ENCODE assay signal across 8 mouse cellular contexts in genomic region chrX:48593721-48594098, GRCm38 (mm10). TPM values are rescaled to one million over a fixed set of nuclear protein-coding genes. Genes with fewer than 3 reads are reported as not detected.
DNase-seq lines count a peak whose midpoint lies in the region; ATAC-seq and TF ChIP-seq lines count a peak whose summit lies in the region.

No protein-coding gene starts in this region.

- peak overlapping the region; percentile 55 for H3K4me2 ChIP-seq in kidney, embryonic 16.5 days (replicated peaks; ENCODE audit: low read depth, low read length)
- H3K4me2 ChIP-seq in embryonic facial prominence, embryonic 11.5 days (ENCODE audit: low read depth, low read length): peak overlapping the region; percentile 30
- H3K4me2 ChIP-seq in intestine, embryonic 16.5 days (ENCODE audit: low read depth, low read length): peak overlapping the region; percentile 56
- H3K4me2 ChIP-seq in neural tube, embryonic 12.5 days (replicated peaks): peak overlapping the region; percentile 52

- WGBS in kidney, embryonic 16.5 days: 46% methylated on average over 6 of the region's 15 CpGs
- 32% methylated on average over 10 of the region's 15 CpGs for WGBS in embryonic facial prominence, embryonic 11.5 days
- 25% methylated on average over 13 of the region's 15 CpGs for WGBS in intestine, embryonic 16.5 days
- 20% methylated on average over 11 of the region's 15 CpGs for WGBS in neural tube, embryonic 12.5 days

- no peaks in the 10 kb centered on the region for H3K9me3 ChIP-seq in kidney, embryonic 16.5 days (ENCODE audit: low read length)
- no peaks in the 10 kb centered on the region for H3K9me3 ChIP-seq in ES-Bruce4 (replicated peaks; ENCODE audit: control insufficient read depth, insufficient read depth, low read length, poor library complexity, severe bottlenecking)
- H3K9me3 ChIP-seq in embryonic facial prominence, embryonic 11.5 days (replicated peaks; ENCODE audit: control insufficient read depth, low read length): no peaks in the 10 kb centered on the region
- H3K9me3 ChIP-seq in intestine, embryonic 16.5 days (ENCODE audit: control insufficient read depth, low read length): no peaks in the 10 kb centered on the region
- no peaks in the 10 kb centered on the region for H3K9me3 ChIP-seq in neural tube, embryonic 12.5 days

- no peaks in the 10 kb centered on the region for H3K27me3 ChIP-seq in kidney, embryonic 16.5 days (ENCODE audit: insufficient read depth, low read length)
- no peaks in the 10 kb centered on the region for H3K27me3 ChIP-seq in ES-Bruce4 (ENCODE audit: control insufficient read depth, insufficient read depth, low read length, poor library complexity, severe bottlenecking)
- H3K27me3 ChIP-seq in embryonic facial prominence, embryonic 11.5 days (ENCODE audit: control insufficient read depth, insufficient read depth, low read length): no peaks in the 10 kb centered on the region
- H3K27me3 ChIP-seq in intestine, embryonic 16.5 days (replicated peaks; ENCODE audit: control insufficient read depth, insufficient read depth, low read length): no peaks in the 10 kb centered on the region
- no peaks in the 10 kb centered on the region for H3K27me3 ChIP-seq in neural tube, embryonic 12.5 days (replicated peaks)

- no peak for TF ChIP-seq CTCF in ES-Bruce4 (IDR thresholded peaks at IDR 0.05; ENCODE audit: low read depth, low read length)

- TF ChIP-seq POLR2A in ES-Bruce4 (IDR thresholded peaks at IDR 0.05; ENCODE audit: insufficient read depth, low read length): no peak

- no peaks in the 10 kb centered on the region for H3K36me3 ChIP-seq in kidney, embryonic 16.5 days (ENCODE audit: insufficient read depth, low read length)
- H3K36me3 ChIP-seq in ES-Bruce4 (ENCODE audit: control insufficient read depth, insufficient read depth, low read length, poor library complexity, severe bottlenecking): peaks cover 10% of the 10 kb centered on the region
- H3K36me3 ChIP-seq in embryonic facial prominence, embryonic 11.5 days (replicated peaks; ENCODE audit: control insufficient read depth, insufficient read depth, low read depth, low read length): no peaks in the 10 kb centered on the region
- no peaks in the 10 kb centered on the region for H3K36me3 ChIP-seq in intestine, embryonic 16.5 days (ENCODE audit: control insufficient read depth, insufficient read depth, low read length)
- peaks cover 8% of the 10 kb centered on the region; the same call in 1 of the 2 replicates for H3K36me3 ChIP-seq in neural tube, embryonic 12.5 days

- peak; percentile 62 for ATAC-seq in kidney, embryonic 16.5 days (ENCODE audit: low FRiP score, low TSS enrichment)
- ATAC-seq in embryonic facial prominence, embryonic 11.5 days (replicated peaks; ENCODE audit: insufficient number of reproducible peaks, low FRiP score, low TSS enrichment, low read depth): no peak; the same call in 1 of the 2 replicates
- ATAC-seq in intestine, embryonic 16.5 days: peak; percentile 37; the same call in 1 of the 2 replicates
- ATAC-seq in neural tube, embryonic 12.5 days (ENCODE audit: low FRiP score, low read depth): peak; percentile 66
- ATAC-seq in inflammation-experienced regulatory T-cells, adult 6 months: no peak

- peak overlapping the region; percentile 80 for H3K9ac ChIP-seq in kidney, embryonic 16.5 days (replicated peaks; ENCODE audit: low read length)
- H3K9ac ChIP-seq in ES-Bruce4 (ENCODE audit: low read depth, poor library complexity, severe bottlenecking): peak overlapping the region; percentile 89
- H3K9ac ChIP-seq in embryonic facial prominence, embryonic 11.5 days (replicated peaks; ENCODE audit: low read length): peak overlapping the region; percentile 74
- H3K9ac ChIP-seq in intestine, embryonic 16.5 days (ENCODE audit: low read depth, low read length): peak overlapping the region; percentile 79
- peak overlapping the region; percentile 75 for H3K9ac ChIP-seq in neural tube, embryonic 12.5 days

- no peak for DNase-seq in kidney, postnatal 4 days
- DNase-seq in embryonic facial prominence, embryonic 11.5 days (ENCODE audit: low spot score): no peak
- no peak for DNase-seq in cerebellum, adult 11 months

- TF ChIP-seq EP300 in ES-Bruce4 (IDR thresholded peaks at IDR 0.05; ENCODE audit: insufficient read depth, low read depth, low read length): no peak

- H3K27ac ChIP-seq in kidney, embryonic 16.5 days (ENCODE audit: low read length): peak overlapping the region; percentile 82
- no peak overlapping the region for H3K27ac ChIP-seq in ES-Bruce4 (ENCODE audit: insufficient read depth, low read length)
- H3K27ac ChIP-seq in embryonic facial prominence, embryonic 11.5 days (replicated peaks; ENCODE audit: low read depth, low read length): peak overlapping the region; percentile 72
- H3K27ac ChIP-seq in intestine, embryonic 16.5 days (ENCODE audit: low read length): peak overlapping the region; percentile 48; the same call in 1 of the 2 replicates
- H3K27ac ChIP-seq in neural tube, embryonic 12.5 days: peak overlapping the region; percentile 70; the same call in 1 of the 2 replicates

- H3K4me3 ChIP-seq in kidney, embryonic 16.5 days (ENCODE audit: low read length): peak overlapping the region; percentile 72
- H3K4me3 ChIP-seq in ES-Bruce4 (ENCODE audit: low read depth, low read length): peak overlapping the region; percentile 90
- H3K4me3 ChIP-seq in embryonic facial prominence, embryonic 11.5 days (ENCODE audit: low read depth, low read length): peak overlapping the region; percentile 64
- H3K4me3 ChIP-seq in intestine, embryonic 16.5 days (ENCODE audit: low read length): peak overlapping the region; percentile 68
- H3K4me3 ChIP-seq in neural tube, embryonic 12.5 days: peak overlapping the region; percentile 61

- no peaks in the 10 kb centered on the region for H3K4me1 ChIP-seq in kidney, embryonic 16.5 days (ENCODE audit: insufficient read depth, low read length)
- no peaks in the 10 kb centered on the region for H3K4me1 ChIP-seq in ES-Bruce4 (ENCODE audit: control insufficient read depth, insufficient read depth, low read length)
- no peaks in the 10 kb centered on the region for H3K4me1 ChIP-seq in embryonic facial prominence, embryonic 11.5 days (ENCODE audit: control insufficient read depth, insufficient read depth, low read length)
- no peaks in the 10 kb centered on the region for H3K4me1 ChIP-seq in intestine, embryonic 16.5 days (ENCODE audit: control insufficient read depth, insufficient read depth, low read length)
- H3K4me1 ChIP-seq in neural tube, embryonic 12.5 days: no peaks in the 10 kb centered on the region

RNA-seq across cellular contexts. Expression of gene Zfp280c, which starts 0.6 kb away (rescaled TPM):
- 11.1 and 13.7 TPM in 2 replicates for polyA plus RNA-seq in kidney, embryonic 16.5 days (2015; fragmentation: Nextera tagmentation; extraction: Ambion mirVana)
- 40.8 and 47.4 TPM in 2 replicates for polyA plus RNA-seq in ES-Bruce4 (2011; ENCODE audit: insufficient read depth, insufficient read length, low read depth, missing spikeins)
- polyA plus RNA-seq in embryonic facial prominence, embryonic 11.5 days (2014; fragmentation: Nextera tagmentation; extraction: Ambion mirVana): 21.6 and 25.2 TPM in 2 replicates
- 5.5 and 6.0 TPM in 2 replicates for polyA plus RNA-seq in intestine, embryonic 16.5 days (2015; fragmentation: Nextera tagmentation; extraction: Ambion mirVana)
- polyA plus RNA-seq in neural tube, embryonic 12.5 days (2016; fragmentation: Nextera tagmentation; extraction: Ambion mirVana): 14.2 and 16.4 TPM in 2 replicates
- 10 to 100 TPM; 20.0 to 22.3 (median 20.1) TPM for polyA plus RNA-seq in inflammation-experienced regulatory T-cells, adult 6 months (2017; shearing (Covaris generic))

RNA-seq across cellular contexts. Expression of gene Slc25a14, which starts 29.5 kb away (rescaled TPM):
- 15.7 TPM in 2 replicates for polyA plus RNA-seq in kidney, embryonic 16.5 days (2015; fragmentation: Nextera tagmentation; extraction: Ambion mirVana)
- 7.4 and 8.2 TPM in 2 replicates for polyA plus RNA-seq in ES-Bruce4 (2011; ENCODE audit: insufficient read depth, insufficient read length, low read depth, missing spikeins)
- polyA plus RNA-seq in embryonic facial prominence, embryonic 11.5 days (2014; fragmentation: Nextera tagmentation; extraction: Ambion mirVana): 23.4 and 26.0 TPM in 2 replicates
- polyA plus RNA-seq in intestine, embryonic 16.5 days (2015; fragmentation: Nextera tagmentation; extraction: Ambion mirVana): 11.5 and 11.8 TPM in 2 replicates
- 29.4 and 32.6 TPM in 2 replicates for polyA plus RNA-seq in neural tube, embryonic 12.5 days (2016; fragmentation: Nextera tagmentation; extraction: Ambion mirVana)
- 10 to 100 TPM; 11.0 to 18.0 (median 11.0) TPM for polyA plus RNA-seq in inflammation-experienced regulatory T-cells, adult 6 months (2017; shearing (Covaris generic))

Comparison
In these comparisons a context has a peak if more than half of its experiments do, and no peak if none do; other contexts are left out.
1. ATAC-seq: peak in kidney, embryonic 16.5 days (single experiment), intestine, embryonic 16.5 days (single experiment) and neural tube, embryonic 12.5 days (single experiment); none in embryonic facial prominence, embryonic 11.5 days (single experiment) and inflammation-experienced regulatory T-cells, adult 6 months (single experiment).
2. Peak in every context shown above with its lines, with median percentiles within 50 percentile points of each other: H3K4me2 ChIP-seq, H3K4me3 ChIP-seq and H3K9ac ChIP-seq.